Mouse (Mus musculus): ENCODE results near the gene Trim29. TPM values are rescaled to one million over a fixed set of nuclear protein-coding genes. Genes with fewer than 3 reads are reported as not detected.

Gene Trim29
- polyA plus RNA-seq, 1 experiment from 2014 or later: not detected

GRCm38 (mm10) chr9:43338067-43338466, 27.4 kb downstream of the Trim29 start:
- Histone ChIP-seq H3K9ac (no peak overlapping the region), H3K4me2 (no peak overlapping the region), H3K27ac (no peak overlapping the region), H3K36me3 (no peaks in the 10 kb centered on the region), H3K4me3 (no peak overlapping the region), H3K27me3 (replicated peaks) (no peaks in the 10 kb centered on the region), H3K9me3 (replicated peaks) (no peaks in the 10 kb centered on the region), H3K4me1 (no peaks in the 10 kb centered on the region)
- WGBS (ENCODE audit: insufficient replicate concordance): 51% methylated on average over 5 of the region's 5 CpGs
- ATAC-seq: no peak

GRCm38 (mm10) chr9:43339614-43340020, 29.0 kb downstream of the Trim29 start:
- 0% methylated on average over 2 of the region's 2 CpGs for WGBS (ENCODE audit: insufficient replicate concordance)
- Histone ChIP-seq H3K9ac (no peak overlapping the region), H3K9me3 (replicated peaks) (no peaks in the 10 kb centered on the region), H3K4me2 (no peak overlapping the region), H3K4me1 (no peaks in the 10 kb centered on the region), H3K27ac (no peak overlapping the region), H3K27me3 (replicated peaks) (no peaks in the 10 kb centered on the region), H3K36me3 (no peaks in the 10 kb centered on the region), H3K4me3 (no peak overlapping the region)
- no peak for ATAC-seq

GRCm38 (mm10) chr9:43350089-43350488, 39.4 kb downstream of the Trim29 start:
- H3K4me3 ChIP-seq: no peak overlapping the region
- H3K27ac ChIP-seq: no peak overlapping the region
- H3K9ac ChIP-seq: no peak overlapping the region
- ATAC-seq: no peak
- no peaks in the 10 kb centered on the region for H3K36me3 ChIP-seq
- 10% methylated on average over 5 of the region's 5 CpGs for WGBS (ENCODE audit: insufficient replicate concordance)
- no peaks in the 10 kb centered on the region for H3K4me1 ChIP-seq
- H3K27me3 ChIP-seq (replicated peaks): peaks cover 18% of the 10 kb centered on the region; the same call in 1 of the 2 replicates
- no peaks in the 10 kb centered on the region for H3K9me3 ChIP-seq (replicated peaks)
- no peak overlapping the region for H3K4me2 ChIP-seq

GRCm38 (mm10) chr9:43351015-43351414, 40.4 kb downstream of the Trim29 start:
- no peaks in the 10 kb centered on the region for H3K36me3 ChIP-seq
- peaks cover 18% of the 10 kb centered on the region; the same call in 1 of the 2 replicates for H3K27me3 ChIP-seq (replicated peaks)
- no peaks in the 10 kb centered on the region for H3K9me3 ChIP-seq (replicated peaks)
- H3K27ac ChIP-seq: no peak overlapping the region
- 64% methylated on average over 13 of the region's 13 CpGs for WGBS (ENCODE audit: insufficient replicate concordance)
- H3K4me3 ChIP-seq: no peak overlapping the region
- H3K4me2 ChIP-seq: no peak overlapping the region
- no peak for ATAC-seq
- H3K9ac ChIP-seq: no peak overlapping the region
- no peaks in the 10 kb centered on the region for H3K4me1 ChIP-seq

- H3K27me3 ChIP-seq (replicated peaks): 0 out of 2 replicates have a peak, but pooled peaks cover 4% of the 10 kb centered on the region
- no peaks in the 10 kb centered on the region for H3K9me3 ChIP-seq (replicated peaks)
- H3K4me2 ChIP-seq: no peak overlapping the region
- no peaks in the 10 kb centered on the region for H3K36me3 ChIP-seq
- ATAC-seq: no peak
- H3K4me3 ChIP-seq: no peak overlapping the region
- H3K27ac ChIP-seq: no peak overlapping the region
- no peak overlapping the region for H3K9ac ChIP-seq
- no peaks in the 10 kb centered on the region for H3K4me1 ChIP-seq
Measured at GRCm38 (mm10) chr9:43357011-43357410, 46.4 kb downstream of the Trim29 start.

GRCm38 (mm10) chr9:43358591-43359323, 48.1 kb downstream of the Trim29 start:
- ATAC-seq: no peak
- 63% methylated on average over 15 of the region's 15 CpGs for WGBS (ENCODE audit: insufficient replicate concordance)
- Histone ChIP-seq H3K27ac (no peak overlapping the region), H3K36me3 (no peaks in the 10 kb centered on the region), H3K4me2 (no peak overlapping the region), H3K9me3 (replicated peaks) (no peaks in the 10 kb centered on the region), H3K9ac (no peak overlapping the region), H3K4me1 (no peaks in the 10 kb centered on the region), H3K4me3 (no peak overlapping the region), H3K27me3 (replicated peaks) (0 out of 2 replicates have a peak, but pooled peaks cover 4% of the 10 kb centered on the region)

- no peak for ATAC-seq
- H3K27ac ChIP-seq: no peak overlapping the region
- H3K27me3 ChIP-seq (replicated peaks): no peaks in the 10 kb centered on the region
- no peaks in the 10 kb centered on the region for H3K4me1 ChIP-seq
- no peaks in the 10 kb centered on the region for H3K9me3 ChIP-seq (replicated peaks)
- no peak overlapping the region for H3K4me2 ChIP-seq
- H3K9ac ChIP-seq: no peak overlapping the region
- H3K36me3 ChIP-seq: no peaks in the 10 kb centered on the region
- WGBS (ENCODE audit: insufficient replicate concordance): 67% methylated on average over 3 of the region's 3 CpGs
- no peak overlapping the region for H3K4me3 ChIP-seq
Measured at GRCm38 (mm10) chr9:43368781-43369180, 58.1 kb downstream of the Trim29 start.

GRCm38 (mm10) chr9:43383871-43384270, 73.2 kb downstream of the Trim29 start:
- H3K4me3 ChIP-seq: no peak overlapping the region

GRCm38 (mm10) chr9:43384400-43384799, 73.8 kb downstream of the Trim29 start:
- ATAC-seq: no peak
- 39% methylated on average over 3 of the region's 3 CpGs for WGBS (ENCODE audit: insufficient replicate concordance)
- no peak overlapping the region for H3K9ac ChIP-seq
- H3K4me2 ChIP-seq: no peak overlapping the region
- H3K27me3 ChIP-seq (replicated peaks): 0 out of 2 replicates have a peak, but pooled peaks cover 3% of the 10 kb centered on the region
- no peaks in the 10 kb centered on the region for H3K36me3 ChIP-seq
- no peak overlapping the region for H3K4me3 ChIP-seq
- no peak overlapping the region for H3K27ac ChIP-seq
- no peaks in the 10 kb centered on the region for H3K4me1 ChIP-seq
- no peaks in the 10 kb centered on the region for H3K9me3 ChIP-seq (replicated peaks)

More at GRCm38 (mm10) chr9:43383871-43384270, 73.2 kb downstream of the Trim29 start:
- Histone ChIP-seq H3K9me3 (replicated peaks) (no peaks in the 10 kb centered on the region), H3K4me1 (no peaks in the 10 kb centered on the region), H3K27me3 (replicated peaks) (0 out of 2 replicates have a peak, but pooled peaks cover 3% of the 10 kb centered on the region), H3K27ac (no peak overlapping the region), H3K36me3 (no peaks in the 10 kb centered on the region), H3K4me2 (no peak overlapping the region), H3K9ac (no peak overlapping the region)
- no peak for ATAC-seq
- 58% methylated on average over 4 of the region's 4 CpGs for WGBS (ENCODE audit: insufficient replicate concordance)

Other genes starting within 250 kb of the Trim29 start
- 8.4 and 9.3 TPM in 2 replicates for gene Arhgef12, start 203.6 kb upstream of the Trim29 start, polyA plus RNA-seq (2016; fragmentation: Nextera tagmentation; extraction: Ambion mirVana)
- gene Tmem136, start 194.3 kb upstream of the Trim29 start, polyA plus RNA-seq (2016; fragmentation: Nextera tagmentation; extraction: Ambion mirVana): 1.0 and 1.2 TPM in 2 replicates
- gene Pou2f3, start 100.5 kb upstream of the Trim29 start, polyA plus RNA-seq (2016; fragmentation: Nextera tagmentation; extraction: Ambion mirVana): not detected in 2 replicates
- gene Oaf, start 70.9 kb upstream of the Trim29 start, polyA plus RNA-seq (2016; fragmentation: Nextera tagmentation; extraction: Ambion mirVana): 37.8 and 44.1 TPM in 2 replicates

Measured in liver, embryonic 12.5 days (tissue).